Mouse (Mus musculus) lung, embryonic 15.5 days (tissue): ENCODE data around the gene Spata31d1d. TPM values are rescaled to one million over a fixed set of nuclear protein-coding genes. Genes with fewer than 3 reads are reported as not detected.
"Not testable (repeated sequence)": the region's sequence is repeated elsewhere in the genome, so short reads cannot be mapped to it uniquely, and the experiment has no call there.

Source experiments
- ATAC-seq: fragments of 200-750 bp; cut with Nextera tagmentation; 2 replicates; pipeline ENCODE4 v1.8.0; 2017; ENCODE audit warnings: moderate number of reproducible peaks, borderline replicate concordance; ENCODE audit not compliant: low FRiP score, low TSS enrichment; ENCODE audit errors: extremely low read depth
- H3K27ac ChIP-seq: fragments of 300-500 bp; sonication (generic); 2 replicates; pipeline ENCODE4 v1.5.1; 2015; ENCODE audit warnings: moderate library complexity, mild to moderate bottlenecking, inconsistent platforms
- H3K27me3 ChIP-seq: fragments of 300-500 bp; sonication (generic); 2 replicates; pipeline ENCODE4 v1.6.1; 2015; ENCODE audit warnings: inconsistent platforms
- H3K36me3 ChIP-seq: fragments of 300-500 bp; sonication (generic); 2 replicates; pipeline ENCODE4 v1.6.1; 2015; ENCODE audit warnings: inconsistent platforms
- H3K4me1 ChIP-seq: fragments of 300-500 bp; sonication (generic); 2 replicates; pipeline ENCODE4 v1.6.1; 2015; ENCODE audit warnings: inconsistent platforms
- H3K4me2 ChIP-seq: fragments of 300-500 bp; sonication (generic); 2 replicates; pipeline ENCODE4 v1.6.1; 2015; ENCODE audit warnings: inconsistent platforms, mild to moderate bottlenecking, moderate library complexity
- H3K4me3 ChIP-seq: fragments of 300-500 bp; sonication (generic); 2 replicates; pipeline ENCODE4 v1.5.1; 2015; ENCODE audit warnings: mild to moderate bottlenecking, inconsistent platforms
- H3K9ac ChIP-seq: fragments of 300-500 bp; sonication (generic); 2 replicates; pipeline ENCODE4 v1.6.1; 2015; ENCODE audit warnings: inconsistent platforms
- H3K9me3 ChIP-seq: fragments of 300-500 bp; sonication (generic); 2 replicates; pipeline ENCODE4 v1.6.1; 2016; ENCODE audit warnings: inconsistent platforms
- WGBS: fragments of 180-500 bp; shearing (Covaris S2); methylation state at CpG from one replicate; pipeline ENCODE4 v1.1.7; 2015; 5-methylcytosine and 5-hydroxymethylcytosine counted together
- polyA plus RNA-seq: library from polyadenylated mRNA; unstranded; fragments of >200 nt; fragmentation: Nextera tagmentation; extraction: Ambion mirVana; gene quantifications from 2 replicates; pipeline ENCODE4 v1.2.1, GENCODE M21; 2015

Gene Spata31d1d
- polyA plus RNA-seq, 1 experiment from 2014 or later = not detected

DNA sequence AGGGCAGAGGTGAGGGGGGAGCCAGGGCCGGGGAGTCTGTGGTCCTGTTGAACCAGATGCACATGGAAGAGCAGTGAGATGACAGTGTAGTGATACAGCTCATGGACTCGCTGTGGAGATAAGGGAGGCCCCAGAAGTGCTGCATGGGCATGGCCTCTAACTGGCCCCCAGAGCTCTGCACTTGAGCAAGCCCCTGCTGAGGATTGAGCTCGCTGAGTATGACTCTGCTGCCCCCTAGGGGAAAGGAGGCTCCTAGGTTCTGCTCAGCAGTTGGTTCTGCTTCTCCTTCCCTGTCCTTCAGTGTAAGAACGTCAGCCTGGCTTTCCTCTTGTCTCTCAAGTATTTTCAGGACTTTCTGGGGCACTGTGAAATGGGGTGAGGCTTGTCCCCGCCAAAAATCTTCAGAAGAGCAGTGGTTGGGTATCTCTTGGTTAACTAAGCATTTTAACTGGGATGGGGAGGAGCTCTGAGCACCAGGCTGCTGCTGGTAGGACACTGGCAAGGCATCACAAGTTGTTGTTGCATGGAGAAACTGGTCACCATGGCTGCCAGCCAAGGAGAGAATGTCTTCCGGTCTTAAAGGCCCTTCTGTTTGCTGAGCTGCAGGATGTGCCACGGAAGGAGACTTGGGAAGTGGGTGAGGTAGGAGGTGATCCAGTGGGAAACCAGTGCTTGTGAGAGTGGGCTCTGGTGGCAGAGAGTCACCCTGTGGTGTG lies 3.0 kb downstream of the Spata31d1d start:
- WGBS = 15% methylated on average over 7 of the region's 7 CpGs
- Histone ChIP-seq H3K9me3 (no peaks in the 10 kb centered on the region), H3K4me3 (no peak overlapping the region), H3K36me3 (no peaks in the 10 kb centered on the region), H3K27ac (no peak overlapping the region), H3K9ac (no peak overlapping the region), H3K4me1 (no peaks in the 10 kb centered on the region; the same call in 1 of the 2 replicates), H3K27me3 (peaks cover 4% of the 10 kb centered on the region; the same call in 1 of the 2 replicates), H3K4me2 (no peak overlapping the region)
- ATAC-seq = peak; percentile 67

DNA sequence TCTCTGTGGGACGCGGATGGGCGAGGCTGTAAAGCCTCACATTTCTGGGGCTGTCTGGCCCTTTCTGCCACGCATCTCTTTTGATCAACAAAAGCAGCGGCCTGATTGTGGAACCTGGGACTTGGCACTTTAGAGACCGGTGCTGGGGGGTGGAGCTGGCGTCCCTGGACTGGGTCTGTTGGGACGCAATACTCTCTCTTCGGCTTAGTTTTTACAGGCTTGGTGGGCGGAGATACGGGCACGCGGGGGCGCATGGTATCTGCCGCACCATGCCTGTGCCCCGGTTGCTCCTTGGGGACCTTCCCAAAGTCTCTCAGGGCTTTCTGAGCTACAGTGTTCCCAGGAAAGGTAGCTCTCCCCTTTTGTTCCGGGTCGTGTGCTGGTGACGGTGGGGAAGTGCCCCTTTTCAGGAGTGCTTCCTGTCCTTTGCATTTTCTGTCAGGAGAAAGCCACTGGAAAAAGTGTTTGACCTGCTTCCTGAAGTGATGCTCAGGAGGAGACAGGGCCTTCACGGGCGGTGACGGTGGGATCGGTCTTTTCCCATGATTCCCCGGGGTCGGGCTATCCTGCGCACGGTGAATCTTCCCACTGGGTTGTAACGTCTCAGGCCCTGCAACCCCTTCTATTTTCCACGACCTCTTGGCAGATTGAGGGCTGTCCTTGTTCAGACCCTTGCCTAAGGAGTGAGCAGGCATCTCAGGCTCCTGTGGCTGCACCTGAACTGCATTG lies 5.2 kb downstream of the Spata31d1d start:
- WGBS = 31% methylated on average over 29 of the region's 29 CpGs
- no peaks in the 10 kb centered on the region for H3K36me3 ChIP-seq

DNA sequence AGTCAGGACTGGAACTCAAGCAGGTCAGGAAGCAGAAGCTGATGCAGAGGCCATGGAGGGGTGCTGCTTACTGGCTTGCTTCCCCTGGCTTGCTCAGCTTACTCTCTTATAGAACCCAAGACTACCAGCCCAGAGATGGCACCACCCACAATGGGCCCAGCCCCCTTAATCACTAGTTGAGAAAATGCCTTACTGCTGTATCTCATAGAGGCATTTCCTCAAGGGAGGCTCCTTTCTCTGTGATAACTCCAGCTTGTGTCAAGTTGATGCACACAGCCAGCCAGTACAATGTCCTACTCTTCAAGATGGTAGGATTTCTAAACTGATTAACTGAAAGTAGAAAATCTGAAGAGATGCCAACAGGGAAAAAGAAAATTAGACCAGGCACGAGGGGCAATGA lies 9.5 kb downstream of the Spata31d1d start:
- WGBS = 81% methylated on average over 1 of the region's 1 CpGs
- not testable (repeated sequence) for H3K27me3 ChIP-seq, H3K4me3 ChIP-seq, H3K4me2 ChIP-seq, H3K9me3 ChIP-seq, H3K27ac ChIP-seq, H3K9ac ChIP-seq, ATAC-seq, H3K4me1 ChIP-seq, H3K36me3 ChIP-seq

More for the DNA sequence above, 5.2 kb downstream of the Spata31d1d start:
- H3K4me1 ChIP-seq = no peaks in the 10 kb centered on the region; the same call in 1 of the 2 replicates
- peaks cover 4% of the 10 kb centered on the region; the same call in 1 of the 2 replicates for H3K27me3 ChIP-seq
- no peak overlapping the region; the same call in 1 of the 2 replicates for H3K4me3 ChIP-seq
- H3K27ac ChIP-seq = no peak overlapping the region
- H3K9ac ChIP-seq = no peak overlapping the region
- ATAC-seq = no peak
- H3K4me2 ChIP-seq = peak overlapping the region; percentile 46
- no peaks in the 10 kb centered on the region for H3K9me3 ChIP-seq

DNA sequence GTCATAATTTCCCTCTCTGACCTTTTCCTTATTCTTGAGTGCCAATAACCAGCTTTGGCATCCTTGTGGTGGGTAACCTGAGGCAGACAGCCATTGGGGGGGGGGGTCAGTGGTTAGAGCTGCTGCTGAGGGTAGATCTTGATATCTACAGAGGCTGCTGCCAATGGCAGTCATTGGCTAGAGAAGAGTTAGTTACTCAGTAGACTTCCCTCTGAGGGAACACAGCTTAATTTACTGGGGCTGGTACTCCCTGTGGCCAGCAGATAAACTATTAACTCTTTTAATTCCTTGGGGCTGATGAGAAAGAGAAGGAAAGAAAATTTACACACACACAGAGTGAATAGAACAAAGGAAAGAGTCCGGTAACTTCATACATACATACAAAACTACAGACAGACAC lies 12.1 kb downstream of the Spata31d1d start:
- no peak for ATAC-seq
- Histone ChIP-seq H3K4me3 (no peak overlapping the region), H3K4me1 (no peaks in the 10 kb centered on the region; the same call in 1 of the 2 replicates), H3K36me3 (no peaks in the 10 kb centered on the region), H3K9me3 (no peaks in the 10 kb centered on the region), H3K27me3 (no peaks in the 10 kb centered on the region), H3K27ac (no peak overlapping the region), H3K4me2 (no peak overlapping the region), H3K9ac (no peak overlapping the region)
- 90% methylated on average over 1 of the region's 1 CpGs for WGBS

DNA sequence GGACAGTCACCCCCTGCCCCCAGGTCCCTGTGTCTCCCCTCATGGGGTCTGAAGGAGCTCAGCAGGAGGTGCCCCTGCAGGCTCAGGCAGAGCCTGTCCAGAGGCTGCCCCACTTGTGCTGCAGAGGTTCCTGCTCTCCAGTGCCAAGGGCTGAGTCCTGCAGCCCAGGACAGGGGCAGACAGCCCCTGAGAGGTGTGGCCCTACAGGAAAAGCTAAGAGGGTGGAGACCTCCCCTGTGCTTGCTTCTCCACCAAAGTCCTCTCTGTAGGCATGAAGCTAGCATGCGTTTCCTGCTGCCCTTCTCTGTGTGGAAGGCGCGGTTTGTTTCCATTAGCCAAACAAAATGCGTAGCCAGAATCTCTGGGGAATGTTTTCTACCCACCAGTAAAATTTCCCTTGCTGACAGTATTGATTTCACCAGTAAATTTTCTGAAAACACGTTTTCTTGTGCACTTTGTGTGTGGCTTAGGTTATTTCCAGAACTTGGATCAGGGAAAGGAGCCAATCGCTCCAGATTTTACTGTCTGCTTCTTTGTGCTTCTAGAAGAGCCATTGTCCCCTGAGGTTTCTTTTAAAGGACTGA lies 12.6 kb downstream of the Spata31d1d start:
- H3K27ac ChIP-seq, H3K9me3 ChIP-seq, H3K9ac ChIP-seq, H3K4me3 ChIP-seq, H3K4me2 ChIP-seq, H3K4me1 ChIP-seq, H3K36me3 ChIP-seq, ATAC-seq, H3K27me3 ChIP-seq: not testable (repeated sequence)
- WGBS = 25% methylated on average over 6 of the region's 6 CpGs

DNA sequence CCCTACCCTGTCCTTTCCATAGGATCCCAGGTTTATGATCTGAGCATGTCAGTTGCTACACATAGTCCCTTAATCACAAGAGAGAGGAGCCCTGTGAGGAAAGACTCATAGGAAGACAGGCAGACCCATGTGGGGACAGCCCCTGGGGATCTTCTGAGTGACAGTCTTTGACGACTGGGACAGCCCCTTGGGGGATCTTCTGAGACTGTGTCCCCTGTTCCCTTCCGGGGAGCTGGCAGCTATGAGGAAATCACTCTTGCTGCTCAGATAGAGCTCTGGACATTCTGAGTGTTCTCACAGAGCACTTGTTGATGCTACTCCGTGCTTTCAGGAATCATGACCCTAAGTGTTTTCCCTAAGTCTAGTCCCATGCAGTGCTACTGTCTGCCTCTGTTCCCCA lies 17.8 kb downstream of the Spata31d1d start:
- Histone ChIP-seq H3K9ac (no peak overlapping the region), H3K4me3 (no peak overlapping the region), H3K4me1 (no peaks in the 10 kb centered on the region), H3K27me3 (no peaks in the 10 kb centered on the region), H3K27ac (no peak overlapping the region), H3K4me2 (no peak overlapping the region), H3K36me3 (no peaks in the 10 kb centered on the region), H3K9me3 (no peaks in the 10 kb centered on the region)
- WGBS = 38% methylated on average over 3 of the region's 3 CpGs
- ATAC-seq = no peak

DNA sequence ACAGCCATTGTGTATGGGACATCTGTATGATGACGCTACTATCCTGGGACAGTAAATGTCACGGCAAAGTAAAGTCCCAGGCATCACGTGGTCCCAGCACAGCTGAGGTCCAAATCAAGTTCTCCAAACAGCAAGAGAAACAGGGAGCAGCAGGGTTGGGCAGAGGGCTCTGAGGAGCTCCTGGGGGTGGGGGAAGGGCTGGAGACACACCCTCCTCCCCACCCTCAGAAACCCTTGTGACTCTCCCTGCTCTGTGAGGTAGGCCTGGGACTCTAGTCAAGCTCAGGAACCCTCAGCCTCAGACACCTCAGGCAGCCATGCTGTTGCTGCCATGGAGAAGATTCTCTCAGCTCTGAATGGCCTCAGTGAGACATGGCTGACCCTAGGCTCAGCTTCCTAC lies 19.6 kb downstream of the Spata31d1d start, which contains the start of gene Spata31d1b:
TSS of gene Spata31d1b (plus strand) at position 301 of the 400 bp plus-strand sequence.
- not testable (repeated sequence) for H3K4me1 ChIP-seq, H3K9ac ChIP-seq, ATAC-seq, H3K27me3 ChIP-seq, H3K36me3 ChIP-seq, H3K9me3 ChIP-seq, H3K27ac ChIP-seq, H3K4me2 ChIP-seq, H3K4me3 ChIP-seq
- WGBS = 64% methylated on average over 3 of the region's 3 CpGs

DNA sequence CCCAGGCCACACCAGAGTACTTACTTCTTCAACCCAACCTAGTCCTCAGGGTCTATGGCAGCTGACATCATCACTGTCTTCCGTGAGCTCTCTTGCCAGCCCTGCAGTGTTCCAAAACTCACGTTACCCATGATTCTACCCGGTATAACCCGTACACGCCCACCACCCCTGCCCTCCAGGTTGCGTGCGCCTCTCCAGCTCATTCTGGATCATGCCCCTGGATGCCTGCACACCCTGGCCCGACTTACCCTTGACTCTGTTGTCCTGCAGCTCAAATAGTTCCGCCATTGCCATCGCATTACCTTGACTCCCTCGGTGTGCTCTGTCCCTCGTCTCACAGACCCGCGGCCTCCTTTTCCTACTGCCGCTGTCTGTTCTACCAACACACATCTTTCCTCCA lies 21.3 kb downstream of the Spata31d1d start, which contains the start of gene Spata31d1a:
TSS of gene Spata31d1a (minus strand) at position 101 of the 400 bp plus-strand sequence.
- H3K4me3 ChIP-seq = no peak within 1 kb of the TSS
- ATAC-seq = no peak
- H3K36me3 ChIP-seq = no peaks in the 10 kb centered on the region
- H3K9ac ChIP-seq = no peak within 1 kb of the TSS
- no peak within 1 kb of the TSS for H3K27ac ChIP-seq
- H3K27me3 ChIP-seq = no peaks in the 10 kb centered on the region
- WGBS = 86% methylated on average over 15 of the region's 15 CpGs
- no peaks in the 10 kb centered on the region for H3K4me1 ChIP-seq
- no peaks in the 10 kb centered on the region for H3K9me3 ChIP-seq
- no peak within 1 kb of the TSS for H3K4me2 ChIP-seq

DNA sequence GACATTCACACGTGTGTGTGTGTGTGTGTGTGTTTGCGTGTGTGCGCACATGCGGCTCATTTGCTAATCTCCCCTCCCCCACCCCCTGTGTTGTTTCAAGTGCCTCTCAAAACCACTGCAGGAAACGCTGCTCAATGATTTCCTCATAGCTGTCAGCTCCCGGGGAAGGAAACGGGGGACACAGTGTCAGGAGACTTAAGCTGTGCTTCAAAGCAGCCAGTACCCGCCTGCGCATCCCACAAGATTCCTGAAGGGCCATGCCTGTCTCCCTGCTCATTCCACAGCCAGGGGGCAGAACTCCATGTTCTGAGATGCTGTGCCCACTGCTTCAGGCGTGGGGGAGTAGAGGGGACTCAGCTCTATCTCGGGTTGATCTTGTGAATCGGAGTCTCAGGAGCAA lies 27.0 kb downstream of the Spata31d1d start:
- no peaks in the 10 kb centered on the region for H3K36me3 ChIP-seq
- H3K4me1 ChIP-seq = peaks cover 8% of the 10 kb centered on the region; the same call in 1 of the 2 replicates
- no peak overlapping the region for H3K9ac ChIP-seq
- H3K4me3 ChIP-seq = no peak overlapping the region
- H3K27ac ChIP-seq = no peak overlapping the region
- no peaks in the 10 kb centered on the region for H3K27me3 ChIP-seq
- ATAC-seq = no peak
- H3K4me2 ChIP-seq = peak overlapping the region; percentile 10; the same call in 1 of the 2 replicates
- no peaks in the 10 kb centered on the region for H3K9me3 ChIP-seq
- 28% methylated on average over 12 of the region's 12 CpGs for WGBS

DNA sequence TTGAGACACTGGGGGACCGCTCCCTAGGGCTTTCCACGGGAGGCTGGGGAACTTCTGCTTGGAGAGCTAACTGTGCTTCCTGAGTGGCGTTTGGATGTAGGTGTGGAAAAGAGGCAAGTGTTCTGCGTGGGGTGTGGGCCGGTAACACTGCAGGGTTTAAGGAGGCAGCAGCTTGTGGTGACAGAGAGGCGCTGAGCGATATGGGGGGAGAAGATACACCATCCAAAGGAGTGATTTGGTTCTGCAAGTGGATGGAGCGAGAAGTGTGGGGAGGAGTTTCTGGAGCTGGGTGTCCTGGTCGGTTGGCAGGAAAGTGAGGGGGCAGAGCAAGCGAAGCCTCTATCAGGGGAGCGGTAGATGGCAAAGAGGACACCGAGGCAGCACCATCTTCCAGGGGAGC lies 28.0 kb downstream of the Spata31d1d start:
- no peak overlapping the region for H3K4me2 ChIP-seq
- H3K36me3 ChIP-seq = no peaks in the 10 kb centered on the region
- 78% methylated on average over 12 of the region's 12 CpGs for WGBS
- no peak for ATAC-seq
- H3K27ac ChIP-seq = no peak overlapping the region
- peaks cover 8% of the 10 kb centered on the region; the same call in 1 of the 2 replicates for H3K4me1 ChIP-seq
- no peaks in the 10 kb centered on the region for H3K9me3 ChIP-seq
- H3K27me3 ChIP-seq = no peaks in the 10 kb centered on the region
- no peak overlapping the region for H3K9ac ChIP-seq
- H3K4me3 ChIP-seq = no peak overlapping the region

DNA sequence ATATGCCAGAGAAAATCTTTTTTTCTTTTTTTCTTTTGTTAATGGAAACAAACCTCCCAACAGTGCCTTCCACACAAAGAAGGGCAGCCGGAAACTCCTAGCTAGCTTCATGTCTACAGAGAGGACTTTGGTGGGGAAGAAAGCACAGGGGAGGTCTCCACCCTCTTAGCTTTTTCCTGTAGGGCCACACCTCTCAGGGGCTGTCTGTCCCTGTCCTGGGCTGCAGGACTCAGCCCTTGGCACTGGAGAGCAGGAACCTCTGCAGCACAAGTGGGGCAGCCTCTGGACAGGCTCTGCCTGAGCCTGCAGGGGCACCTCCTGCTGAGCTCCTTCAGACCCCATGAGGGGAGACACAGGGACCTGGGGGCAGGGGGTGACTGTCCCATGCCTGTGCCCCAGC lies 31.4 kb downstream of the Spata31d1d start:
- not testable (repeated sequence) for ATAC-seq, H3K9ac ChIP-seq, H3K27ac ChIP-seq, H3K9me3 ChIP-seq, H3K4me2 ChIP-seq, H3K4me1 ChIP-seq, H3K4me3 ChIP-seq, H3K36me3 ChIP-seq, H3K27me3 ChIP-seq
- WGBS = 40% methylated on average over 1 of the region's 1 CpGs

DNA sequence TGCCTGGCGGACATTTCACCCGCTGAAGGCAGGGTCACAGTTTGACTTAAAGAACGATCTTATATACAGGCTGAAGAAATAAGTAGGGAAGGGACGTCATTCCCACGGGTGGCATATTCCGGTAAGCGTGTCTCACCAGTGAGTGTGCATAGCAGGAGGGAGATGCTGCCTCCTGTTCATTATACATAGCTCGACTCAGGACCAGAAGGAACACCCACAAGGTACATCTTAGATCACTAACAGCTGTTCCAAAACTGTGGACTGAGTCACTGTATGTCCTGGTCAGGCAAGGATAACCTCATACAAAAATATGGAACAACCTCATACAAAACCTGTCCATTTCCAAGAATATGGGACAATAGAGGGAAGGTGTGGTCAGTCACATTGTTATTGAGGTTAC lies 32.4 kb downstream of the Spata31d1d start:
- H3K4me1 ChIP-seq = peaks cover under 1% of the 10 kb centered on the region; the same call in 1 of the 2 replicates
- H3K9me3 ChIP-seq = no peaks in the 10 kb centered on the region
- H3K36me3 ChIP-seq = no peaks in the 10 kb centered on the region
- no peak overlapping the region for H3K4me2 ChIP-seq
- no peak overlapping the region for H3K27ac ChIP-seq
- 91% methylated on average over 8 of the region's 8 CpGs for WGBS
- H3K27me3 ChIP-seq = no peaks in the 10 kb centered on the region
- no peak overlapping the region for H3K4me3 ChIP-seq
- no peak overlapping the region for H3K9ac ChIP-seq
- no peak for ATAC-seq
